Mouse (Mus musculus): ENCODE results near the gene Serp1.

DNA sequence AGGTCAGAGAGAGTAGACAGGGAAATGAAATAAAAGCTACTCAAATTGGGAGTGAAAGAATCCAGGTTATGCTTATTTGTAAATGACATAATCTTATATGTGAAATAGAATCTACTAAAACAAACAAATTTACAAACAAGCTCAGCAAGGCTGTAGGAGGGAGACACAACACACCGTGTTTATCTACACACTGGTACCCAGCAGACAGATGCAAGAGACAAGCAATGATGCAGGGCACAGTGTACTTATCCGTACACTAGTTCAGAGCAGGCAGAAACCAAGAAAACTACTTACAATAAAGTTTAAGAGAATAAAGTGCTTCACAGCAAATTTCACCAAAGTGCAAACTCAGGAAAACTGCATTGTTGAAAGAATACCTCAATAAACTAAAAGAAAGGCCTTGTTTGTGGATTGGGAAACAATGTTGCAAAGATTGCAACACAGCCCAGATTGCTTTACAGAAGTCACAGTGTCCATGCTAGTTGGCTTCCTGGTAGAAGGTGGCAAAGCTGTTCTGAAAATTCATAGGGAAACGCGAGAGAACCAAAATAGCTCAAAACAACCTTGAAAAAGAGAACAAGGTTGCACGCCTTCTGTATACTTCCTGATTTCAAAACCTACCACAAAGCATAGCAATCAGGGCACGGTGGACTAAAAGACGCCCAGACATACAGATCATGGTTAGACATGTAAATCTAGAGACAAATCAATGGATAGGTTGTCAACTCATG lies 17.5 kb downstream of the Serp1 start:
- TF ChIP-seq CTCF (IDR thresholded peaks at IDR 0.05; ENCODE audit: low read depth) (no peak), EP300 (IDR thresholded peaks at IDR 0.05; ENCODE audit: low read depth) (no peak)

Measured in heart, postnatal 0 days (tissue).